Mouse (Mus musculus) spleen, adult 2 months (tissue): ENCODE measurements around the gene Spesp1. TPM values are rescaled to one million over a fixed set of nuclear protein-coding genes. Genes with fewer than 3 reads are reported as not detected.
A peak's percentile ranks its signal among the peaks of the same experiment; 100 is the strongest.

Experiments
- DNase-seq, 2 experiments: peaks; one replicate each; pipeline versions ENCODE4 v3.0.0 to v3.0.0-alpha.2; 2012 to 2021; ENCODE audit warnings: low spot score in 2 of 2, low read depth in 1 of 2
- H3K27ac ChIP-seq: fragments of 200-500 bp; 2 replicates; pipeline ENCODE4 v1.5.1; 2012; ENCODE audit warnings: low read length, inconsistent platforms; ENCODE audit not compliant: insufficient read depth
- H3K27me3 ChIP-seq: fragments of 200-500 bp; 2 replicates; pipeline ENCODE4 v1.6.1; 2012; ENCODE audit warnings: mild to moderate bottlenecking, moderate library complexity, low read length, inconsistent platforms; ENCODE audit not compliant: control insufficient read depth, insufficient read depth
- H3K36me3 ChIP-seq: fragments of 200-500 bp; 2 replicates; pipeline ENCODE4 v1.6.1; 2012; ENCODE audit warnings: mild to moderate bottlenecking, low read length, inconsistent platforms; ENCODE audit not compliant: control insufficient read depth, insufficient read depth
- H3K4me1 ChIP-seq: fragments of 200-500 bp; 2 replicates; pipeline ENCODE4 v1.6.1; 2011; ENCODE audit warnings: inconsistent platforms; ENCODE audit not compliant: control insufficient read depth, insufficient read depth, insufficient read length
- H3K4me3 ChIP-seq: fragments of 200-500 bp; 2 replicates; pipeline ENCODE4 v1.5.1; 2011; ENCODE audit warnings: mild to moderate bottlenecking, inconsistent platforms; ENCODE audit not compliant: insufficient read depth, insufficient read length; ENCODE audit errors: extremely low read depth
- CTCF ChIP-seq: fragments of 200-500 bp; IDR thresholded peaks from 2 replicates; pipeline ENCODE4 v1.5.1; 2011; ENCODE audit warnings: mild to moderate bottlenecking, inconsistent platforms; ENCODE audit not compliant: insufficient read depth, insufficient read length, insufficient replicate concordance; ENCODE audit errors: extremely low read depth
- POLR2A ChIP-seq: fragments of 200-500 bp; IDR thresholded peaks from 2 replicates; pipeline ENCODE4 v1.6.1; 2011; ENCODE audit warnings: low read depth, low read length, inconsistent platforms
- WGBS: fragments of 180-500 bp; shearing (Covaris S2); methylation state at CpG from one replicate; pipeline ENCODE4 v1.1.7; 2018; 5-methylcytosine and 5-hydroxymethylcytosine counted together
- polyA plus RNA-seq: library from polyadenylated mRNA; depleted of rRNA; stranded (reverse); fragments of >200 nt; gene quantifications from 2 replicates; pipeline ENCODE4 v1.2.3, GENCODE M21; 2012

Gene Spesp1
- polyA plus RNA-seq, 1 experiment = not detected

- DNase-seq = no peak
- 91% methylated on average over 4 of the region's 4 CpGs for WGBS
Observed at GRCm38 (mm10) chr9:62287633-62288025, 5.6 kb upstream of the Spesp1 start.

GRCm38 (mm10) chr9:62286967-62287632 is 5.1 kb upstream of the Spesp1 start:
- no peaks in the 10 kb centered on the region for H3K4me1 ChIP-seq
- no peaks in the 10 kb centered on the region for H3K36me3 ChIP-seq
- no peak overlapping the region for H3K4me3 ChIP-seq
- DNase-seq = peak; percentile 41 to 69
- TF ChIP-seq POLR2A (no peak), CTCF (peak; percentile 70; the same call in 1 of the 2 replicates)
- WGBS = 65% methylated on average over 4 of the region's 4 CpGs
- no peaks in the 10 kb centered on the region for H3K27me3 ChIP-seq
- H3K27ac ChIP-seq = no peak overlapping the region

More at GRCm38 (mm10) chr9:62287633-62288025, 5.6 kb upstream of the Spesp1 start:
- Histone ChIP-seq H3K27me3 (no peaks in the 10 kb centered on the region), H3K4me1 (no peaks in the 10 kb centered on the region), H3K4me3 (no peak overlapping the region), H3K36me3 (no peaks in the 10 kb centered on the region), H3K27ac (no peak overlapping the region)
- TF ChIP-seq POLR2A (no peak), CTCF (no peak)

- Histone ChIP-seq H3K4me1 (no peaks in the 10 kb centered on the region), H3K4me3 (no peak overlapping the region), H3K27ac (no peak overlapping the region), H3K36me3 (no peaks in the 10 kb centered on the region), H3K27me3 (no peaks in the 10 kb centered on the region)
- TF ChIP-seq CTCF (no peak), POLR2A (no peak)
- no peak for DNase-seq
- 62% methylated on average over 7 of the region's 7 CpGs for WGBS
Observed at GRCm38 (mm10) chr9:62284266-62284665, 2.3 kb upstream of the Spesp1 start.

- H3K27me3 ChIP-seq = no peaks in the 10 kb centered on the region
- H3K4me3 ChIP-seq = no peak overlapping the region
- no peaks in the 10 kb centered on the region for H3K4me1 ChIP-seq
- no peaks in the 10 kb centered on the region for H3K36me3 ChIP-seq
- no peak for DNase-seq
- no peak for TF ChIP-seq CTCF
- no peak for TF ChIP-seq POLR2A
- WGBS = 82% methylated on average over 4 of the region's 4 CpGs
- no peak overlapping the region for H3K27ac ChIP-seq
Observed at GRCm38 (mm10) chr9:62276899-62277298, 5.1 kb downstream of the Spesp1 start.

- H3K4me3 ChIP-seq = no peak overlapping the region
- no peaks in the 10 kb centered on the region for H3K36me3 ChIP-seq
- WGBS = 24% methylated on average over 7 of the region's 7 CpGs
- no peak overlapping the region for H3K27ac ChIP-seq
- no peaks in the 10 kb centered on the region for H3K27me3 ChIP-seq
- peaks cover 2% of the 10 kb centered on the region; the same call in 1 of the 2 replicates for H3K4me1 ChIP-seq
- DNase-seq = no peak
- no peak for TF ChIP-seq POLR2A
- no peak for TF ChIP-seq CTCF
Observed at GRCm38 (mm10) chr9:62270775-62271399, 11.1 kb downstream of the Spesp1 start.

- DNase-seq = no peak
- WGBS = 93% methylated on average over 1 of the region's 1 CpGs
- peaks cover 2% of the 10 kb centered on the region; the same call in 1 of the 2 replicates for H3K4me1 ChIP-seq
- H3K27me3 ChIP-seq = no peaks in the 10 kb centered on the region
- no peak overlapping the region for H3K27ac ChIP-seq
- no peaks in the 10 kb centered on the region for H3K36me3 ChIP-seq
- no peak overlapping the region for H3K4me3 ChIP-seq
- TF ChIP-seq CTCF = no peak
- TF ChIP-seq POLR2A = no peak
Observed at GRCm38 (mm10) chr9:62269161-62269560, 12.8 kb downstream of the Spesp1 start.

GRCm38 (mm10) chr9:62265278-62265677 is 16.7 kb downstream of the Spesp1 start:
- Histone ChIP-seq H3K4me1 (peaks cover 13% of the 10 kb centered on the region; the same call in 1 of the 2 replicates), H3K27me3 (no peaks in the 10 kb centered on the region), H3K27ac (no peak overlapping the region), H3K4me3 (no peak overlapping the region), H3K36me3 (no peaks in the 10 kb centered on the region)
- DNase-seq = no peak
- no peak for TF ChIP-seq POLR2A
- no peak for TF ChIP-seq CTCF
- 39% methylated on average over 10 of the region's 10 CpGs for WGBS
